10 mouse cellular contexts compared by ENCODE assay signal in the genomic region with DNA sequence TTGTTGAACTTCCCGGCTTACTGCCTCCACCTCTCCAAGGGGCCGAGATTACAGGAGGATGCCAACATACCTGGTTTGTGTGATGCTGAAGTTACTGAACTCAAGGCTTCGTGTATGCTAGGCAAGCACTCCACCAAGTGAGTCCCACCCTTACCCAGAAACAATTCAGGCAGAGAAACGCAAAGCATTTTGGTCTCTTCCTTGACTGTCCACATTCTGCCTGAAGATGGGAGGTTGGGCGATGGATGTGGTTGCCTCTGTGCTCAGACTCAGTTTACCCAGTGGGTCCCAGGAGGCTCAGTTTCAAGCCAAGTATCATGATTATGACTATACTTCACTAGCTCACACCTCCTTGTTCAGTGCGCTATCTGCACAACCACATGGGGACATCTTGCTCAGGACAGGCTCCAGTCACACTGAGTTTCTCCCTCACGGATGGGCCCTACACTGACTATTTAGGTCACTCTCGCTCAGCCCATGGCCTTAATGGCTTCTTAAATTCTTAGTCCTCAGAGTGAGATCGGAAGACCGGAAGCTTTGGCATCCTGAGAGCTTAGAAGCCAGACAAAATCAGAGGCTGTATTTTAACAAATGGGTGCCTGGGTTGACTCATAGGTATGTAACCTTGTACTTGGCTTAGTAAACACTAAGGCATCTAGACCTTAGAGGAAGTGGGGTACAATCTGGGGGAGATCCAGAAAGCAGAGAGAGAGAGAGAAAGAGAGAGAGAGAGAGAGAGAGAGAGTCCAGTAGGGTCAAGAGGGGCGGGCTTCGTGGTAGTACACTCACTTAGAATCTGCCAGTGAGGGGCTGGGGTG.
A peak's percentile ranks its signal among the peaks of the same experiment; 100 is the strongest.
DNase-seq lines count a peak whose midpoint lies in the region; ATAC-seq and TF ChIP-seq lines count a peak whose summit lies in the region.
"Had no signal": no experiment of that assay in that cellular context is flagged by ENCODE, and none has a peak within 500 bp of the region (broad histone marks: within the 10 kb centered on the region; RNA-seq: fewer than 3 reads in every experiment).

No protein-coding gene starts in this region.

- no peak for TF ChIP-seq RAD21 in MEL (IDR thresholded peaks at IDR 0.05; ENCODE audit: low read depth, low read length)

- H3K4me1 ChIP-seq in hindbrain, embryonic 10.5 days (replicated peaks) = peaks cover 34% of the 10 kb centered on the region
- peaks cover 5% of the 10 kb centered on the region for H3K4me1 ChIP-seq in hindbrain, embryonic 16.5 days (ENCODE audit: control insufficient read depth, insufficient read depth, low read depth, low read length)
- peaks cover 0 to 12% of the 10 kb centered on the region in 2 experiments; a peak in 3 of 4 replicates for H3K4me1 ChIP-seq in MEL (ENCODE audit: control insufficient read depth in 1 of 2, insufficient read depth in 2 of 2, low read length in 2 of 2)
- peaks cover 5% of the 10 kb centered on the region; the same call in 1 of the 2 replicates for H3K4me1 ChIP-seq in bone marrow, adult 2 months (ENCODE audit: control insufficient read depth, insufficient read depth, low read length)

- no peak overlapping the region for H3K4me3 ChIP-seq in hindbrain, embryonic 10.5 days
- H3K4me3 ChIP-seq in hindbrain, embryonic 16.5 days (ENCODE audit: low read length) = no peak overlapping the region
- H3K4me3 ChIP-seq in MEL (ENCODE audit: control insufficient read depth in 1 of 2, insufficient read depth in 1 of 2, low read depth in 2 of 2, low read length in 2 of 2) = no peak overlapping the region
- H3K4me3 ChIP-seq in bone marrow, adult 2 months (replicated peaks; ENCODE audit: control insufficient read depth, low read depth, low read length) = no peak overlapping the region
- H3K4me3 ChIP-seq: hindbrain, embryonic 15.5 days; kidney, embryonic 15.5 days had no signal

- no peak for ATAC-seq in hindbrain, embryonic 16.5 days
- ATAC-seq in megakaryocyte-erythroid progenitor cell, adult 5-6 weeks (replicated peaks; ENCODE audit: low FRiP score, low TSS enrichment, poor library complexity, severe bottlenecking) = peak; percentile 68

- no peak for TF ChIP-seq CTCF in MEL (IDR thresholded peaks at IDR 0.05 in 2 of 3, conservative IDR thresholded peaks at IDR 0.05 in 1 of 3; ENCODE audit: control insufficient read depth in 1 of 3, insufficient read depth in 1 of 3, low read depth in 2 of 3, low read length in 3 of 3, poor library complexity in 1 of 3, severe bottlenecking in 1 of 3)
- TF ChIP-seq CTCF in bone marrow, adult 2 months (IDR thresholded peaks at IDR 0.05; ENCODE audit: control insufficient read depth, insufficient read depth, low read length) = no peak

- no peak overlapping the region for H3K9ac ChIP-seq in hindbrain, embryonic 16.5 days (ENCODE audit: low read depth, low read length)
- no peak overlapping the region for H3K9ac ChIP-seq in MEL (ENCODE audit: control insufficient read depth, low read depth, low read length, poor library complexity, severe bottlenecking)
- H3K9ac ChIP-seq: hindbrain, embryonic 15.5 days had no signal

- H3K27me3 ChIP-seq in hindbrain, embryonic 10.5 days (ENCODE audit: insufficient read depth, poor library complexity, severe bottlenecking) = peaks cover 20% of the 10 kb centered on the region; the same call in 1 of the 2 replicates
- H3K27me3 ChIP-seq in hindbrain, embryonic 16.5 days (replicated peaks; ENCODE audit: control insufficient read depth, insufficient read depth, low read length) = peaks cover 4% of the 10 kb centered on the region
- no peaks in the 10 kb centered on the region for H3K27me3 ChIP-seq in MEL (ENCODE audit: control insufficient read depth in 1 of 2, insufficient read depth in 2 of 2, low read length in 2 of 2)

- no peak overlapping the region for H3K4me2 ChIP-seq in hindbrain, embryonic 16.5 days (ENCODE audit: low read length)
- H3K4me2 ChIP-seq: hindbrain, embryonic 15.5 days; kidney, embryonic 15.5 days had no signal

- H3K9me3 ChIP-seq in hindbrain, embryonic 10.5 days = peaks cover 3% of the 10 kb centered on the region; the same call in 1 of the 2 replicates
- H3K9me3 ChIP-seq in hindbrain, embryonic 16.5 days (ENCODE audit: control insufficient read depth, low read length) = peaks cover 2% of the 10 kb centered on the region; the same call in 1 of the 2 replicates
- no peaks in the 10 kb centered on the region for H3K9me3 ChIP-seq in MEL (replicated peaks; ENCODE audit: insufficient read depth, low read length)
- H3K9me3 ChIP-seq: hindbrain, embryonic 15.5 days; kidney, embryonic 15.5 days had no signal

- H3K27ac ChIP-seq in hindbrain, embryonic 10.5 days = peak overlapping the region; percentile 64; the same call in 1 of the 2 replicates
- no peak overlapping the region for H3K27ac ChIP-seq in hindbrain, embryonic 16.5 days (ENCODE audit: low read depth, low read length)
- H3K27ac ChIP-seq in MEL (ENCODE audit: control insufficient read depth, low read depth, low read length) = peak overlapping the region; percentile 45
- peak overlapping the region; percentile 92 for H3K27ac ChIP-seq in bone marrow, adult 2 months (ENCODE audit: control insufficient read depth, insufficient read depth, low read depth, low read length, poor library complexity)
- H3K27ac ChIP-seq: hindbrain, embryonic 15.5 days; kidney, embryonic 15.5 days had no signal

- TF ChIP-seq EP300 in MEL (IDR thresholded peaks at IDR 0.05; ENCODE audit: low read depth in 1 of 2, low read length in 2 of 2) = no peak

- no peak for DNase-seq in hindbrain, embryonic 10.5 days (ENCODE audit: low spot score)
- peak; percentile 37 for DNase-seq in MEL (ENCODE audit: low read depth, low spot score)
- DNase-seq in cerebellum, postnatal 10 days = no peak
- DNase-seq in left cerebral cortex, adult 8-10 months (ENCODE audit: low spot score in 2 of 2) = no peak
- DNase-seq: cerebellum, adult 11-12 months had no signal

- no peaks in the 10 kb centered on the region for H3K79me2 ChIP-seq in MEL (ENCODE audit: control insufficient read depth, insufficient read depth, low read length, poor library complexity)

- 89% methylated on average over 12 of the region's 12 CpGs for WGBS in hindbrain, embryonic 10.5 days
- WGBS in hindbrain, embryonic 16.5 days = 87% methylated on average over 12 of the region's 12 CpGs
- 72% methylated on average over 12 of the region's 12 CpGs for WGBS in bone marrow, adult 2 months

- no peak for TF ChIP-seq POLR2A in MEL (IDR thresholded peaks at IDR 0.05; ENCODE audit: control insufficient read depth in 1 of 2, insufficient read depth in 1 of 2, low read depth in 1 of 2, low read length in 2 of 2, poor library complexity in 1 of 2)
- no peak for TF ChIP-seq POLR2A in bone marrow, adult 2 months (IDR thresholded peaks at IDR 0.05; ENCODE audit: borderline replicate concordance, control insufficient read depth, low read depth, low read length)

- H3K36me3 ChIP-seq in hindbrain, embryonic 10.5 days = no peaks in the 10 kb centered on the region
- H3K36me3 ChIP-seq in hindbrain, embryonic 16.5 days (ENCODE audit: control insufficient read depth, insufficient read depth, low read length) = no peaks in the 10 kb centered on the region
- H3K36me3 ChIP-seq in MEL (ENCODE audit: control insufficient read depth in 1 of 2, insufficient read depth in 2 of 2, low read length in 2 of 2) = no peaks in the 10 kb centered on the region
- H3K36me3 ChIP-seq: hindbrain, embryonic 15.5 days; kidney, embryonic 15.5 days had no signal

TF ChIP-seq in MEL, 35 proteins besides CTCF, POLR2A, EP300 and RAD21:
- TF ChIP-seq TAL1 (IDR thresholded peaks at IDR 0.05; ENCODE audit: low read length) (peak; percentile 54; the same call in 1 of the 2 replicates), JUND (IDR thresholded peaks at IDR 0.05; ENCODE audit: low read depth, low read length) (no peak)
